Mouse (Mus musculus) c-Kit-negative CD71-positive TER-119-positive erythroid progenitor cells, embryonic 14.5 days (primary cell): ENCODE measurements around the gene Rhot2.

Experiments
- DNase-seq: peaks from one replicate; pipeline ENCODE4 v3.0.0-alpha.2; 2013; ENCODE audit warnings: low read depth, low spot score

The Rhot2 gene

DNA sequence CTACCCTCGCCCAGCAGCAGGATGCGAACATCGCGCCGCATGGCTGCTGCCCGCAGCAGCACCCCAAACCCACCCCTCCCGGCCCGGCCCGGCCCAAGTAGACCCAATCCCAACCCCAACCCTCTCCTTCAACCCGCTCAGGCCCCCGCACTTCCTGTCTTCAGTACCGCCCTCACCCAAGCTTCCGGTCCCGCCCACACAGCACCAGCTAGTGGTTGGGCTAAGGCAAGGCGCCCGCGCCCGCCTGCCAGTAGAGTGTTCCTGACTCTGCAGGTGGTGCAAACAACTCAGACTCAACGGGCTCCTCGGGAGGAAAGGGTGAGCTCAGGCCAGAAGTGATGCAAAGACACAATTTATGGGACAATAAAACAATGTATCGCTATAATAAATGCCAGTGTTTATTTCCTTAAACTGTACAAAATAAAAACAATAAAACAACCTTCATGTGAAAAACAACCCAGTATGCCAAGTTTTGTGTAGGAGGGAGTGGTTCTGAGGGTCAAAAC lies at the start of gene Rhot2:
Rhot2 (minus strand) TSS at position 456 of the 506 bp plus-strand sequence.
- peak; percentile 85 for DNase-seq

DNA sequence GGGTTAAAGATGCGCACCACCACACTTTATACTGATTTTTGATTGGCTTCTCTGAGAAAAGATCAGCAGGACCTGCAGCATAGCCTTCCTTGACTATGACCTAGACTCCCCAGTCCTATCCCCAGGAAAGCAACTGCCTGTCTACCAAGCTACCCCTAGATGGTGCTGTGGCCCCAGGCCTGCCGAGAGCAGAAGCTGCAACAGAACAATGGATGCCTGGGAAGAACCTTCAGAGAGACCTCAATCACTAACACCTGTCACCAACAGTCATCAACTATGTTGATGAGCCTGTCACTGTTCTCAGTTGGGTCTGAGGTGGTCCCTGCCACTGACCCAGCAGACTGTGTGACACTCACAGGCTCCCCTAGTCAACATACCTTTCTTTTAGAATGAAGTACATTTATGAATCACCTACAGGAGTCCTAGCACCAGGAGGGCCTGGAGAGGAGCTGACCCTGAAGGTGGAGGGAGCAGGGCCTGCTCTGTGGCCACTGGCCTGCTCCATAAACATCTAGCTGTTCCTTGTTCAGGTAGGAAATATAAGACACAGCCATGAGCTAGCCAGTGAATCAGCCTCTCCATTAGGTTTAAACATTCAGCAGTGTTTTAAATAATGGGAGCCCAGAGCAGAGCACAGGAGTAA lies 49.4 kb upstream of the Rhot2 start:
- peak; percentile 44 for DNase-seq

- DNase-seq, result no peak
Measured at GRCm38 (mm10) chr17:25888837-25889236, 44.2 kb upstream of the Rhot2 start.

- no peak for DNase-seq
Measured at GRCm38 (mm10) chr17:25887467-25887866, 42.8 kb upstream of the Rhot2 start.

DNA sequence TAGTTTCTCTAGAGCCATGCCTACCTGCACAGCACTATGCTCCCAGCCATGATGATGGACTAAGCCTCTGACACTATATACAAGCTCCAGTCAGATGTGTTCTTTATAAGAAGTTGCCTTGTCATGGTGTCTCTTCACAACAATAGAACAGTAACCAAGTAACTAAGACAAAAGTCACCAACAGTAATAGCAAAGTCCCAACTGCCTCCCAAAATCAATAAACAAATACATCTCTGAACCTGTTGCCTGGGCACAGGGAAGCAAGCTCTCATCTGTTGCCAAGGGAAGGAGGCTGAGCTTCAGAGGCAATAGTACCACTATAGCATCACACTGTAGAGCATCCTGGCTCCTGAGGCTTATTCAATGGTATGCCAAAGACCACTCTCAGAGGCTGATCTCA lies 42.2 kb upstream of the Rhot2 start:
- DNase-seq, result no peak

DNA sequence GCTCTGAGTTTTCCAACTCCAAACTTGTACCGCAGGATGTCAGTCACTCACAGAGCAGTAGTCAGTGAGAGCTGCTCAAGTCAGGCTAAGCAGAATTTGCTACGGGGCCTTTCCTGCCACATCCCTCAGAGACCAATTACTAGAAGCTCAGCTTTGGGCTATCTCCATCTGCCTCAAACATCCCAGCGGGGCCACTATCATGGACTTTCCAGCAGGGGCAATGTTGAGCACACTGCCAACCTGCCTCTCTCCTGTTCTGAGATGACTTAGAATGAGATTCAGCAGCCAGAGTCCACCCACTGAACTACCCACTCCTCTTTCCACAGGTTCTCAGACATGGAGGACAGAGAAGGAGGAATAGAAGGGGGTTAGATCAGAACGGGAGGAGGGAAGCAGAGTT lies 41.0 kb upstream of the Rhot2 start:
- no peak for DNase-seq

DNA sequence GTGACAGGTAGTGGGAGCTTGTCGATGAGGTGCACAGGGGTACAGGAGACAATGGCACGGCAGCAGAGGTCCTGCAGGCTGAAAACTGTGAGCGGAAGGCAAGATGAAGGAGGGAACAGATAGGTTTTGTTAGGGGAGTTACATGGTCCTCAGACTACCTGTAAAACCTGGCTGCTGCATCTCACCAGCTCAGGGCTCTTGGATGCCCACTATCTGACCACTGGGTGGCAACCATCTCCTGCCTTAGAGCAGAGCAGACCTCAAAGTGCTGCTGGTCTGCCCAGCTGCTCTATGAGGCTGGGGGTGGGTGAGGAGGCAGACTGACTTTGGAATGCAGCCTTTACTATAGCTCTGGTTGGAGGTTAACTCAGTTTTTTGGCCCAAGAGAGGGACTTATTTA lies 39.2 kb upstream of the Rhot2 start:
- DNase-seq, result no peak

- no peak for DNase-seq
Measured at GRCm38 (mm10) chr17:25883268-25883667, 38.6 kb upstream of the Rhot2 start.

DNA sequence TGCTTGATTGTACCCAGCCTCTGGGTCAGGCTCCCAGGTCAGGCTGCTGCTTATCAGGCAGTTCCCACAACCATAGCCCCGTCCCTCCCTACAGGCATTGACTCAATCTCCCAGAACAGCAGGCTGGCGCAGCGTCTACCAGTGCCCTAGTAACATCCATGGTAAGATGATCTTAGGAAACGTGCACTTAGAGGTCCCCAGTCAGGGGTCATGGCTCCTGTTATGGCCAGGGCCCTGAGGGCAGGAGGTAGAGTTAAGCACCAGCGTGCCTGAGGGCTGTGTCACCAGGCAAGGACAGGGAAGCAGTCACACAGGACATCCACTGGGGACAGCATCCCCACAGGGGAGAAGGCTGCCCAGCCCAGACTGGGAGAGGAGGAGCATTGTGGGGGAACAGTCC lies 37.7 kb upstream of the Rhot2 start:
- DNase-seq, result no peak

DNA sequence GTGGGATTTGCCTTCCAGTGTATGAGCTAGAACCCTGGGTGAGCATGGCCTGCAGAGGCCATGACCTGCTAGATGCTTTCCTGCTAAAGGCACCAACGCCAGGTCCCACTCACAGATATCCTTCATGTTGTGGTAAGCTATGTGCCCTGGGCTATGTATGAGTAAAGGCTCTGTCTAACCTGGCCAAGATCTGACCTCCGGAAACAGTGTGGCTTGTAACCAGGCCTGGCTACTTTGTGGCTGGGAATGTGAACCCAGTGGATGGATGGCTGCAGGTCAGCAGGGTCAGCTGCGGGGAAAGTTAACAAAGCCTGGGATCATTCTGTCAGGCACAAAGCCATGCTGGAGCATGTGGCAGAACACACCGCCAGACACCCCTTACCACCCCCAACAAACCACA lies 37.0 kb upstream of the Rhot2 start:
- DNase-seq, result no peak

- no peak for DNase-seq
Measured at GRCm38 (mm10) chr17:25880913-25881641, 36.4 kb upstream of the Rhot2 start.

DNA sequence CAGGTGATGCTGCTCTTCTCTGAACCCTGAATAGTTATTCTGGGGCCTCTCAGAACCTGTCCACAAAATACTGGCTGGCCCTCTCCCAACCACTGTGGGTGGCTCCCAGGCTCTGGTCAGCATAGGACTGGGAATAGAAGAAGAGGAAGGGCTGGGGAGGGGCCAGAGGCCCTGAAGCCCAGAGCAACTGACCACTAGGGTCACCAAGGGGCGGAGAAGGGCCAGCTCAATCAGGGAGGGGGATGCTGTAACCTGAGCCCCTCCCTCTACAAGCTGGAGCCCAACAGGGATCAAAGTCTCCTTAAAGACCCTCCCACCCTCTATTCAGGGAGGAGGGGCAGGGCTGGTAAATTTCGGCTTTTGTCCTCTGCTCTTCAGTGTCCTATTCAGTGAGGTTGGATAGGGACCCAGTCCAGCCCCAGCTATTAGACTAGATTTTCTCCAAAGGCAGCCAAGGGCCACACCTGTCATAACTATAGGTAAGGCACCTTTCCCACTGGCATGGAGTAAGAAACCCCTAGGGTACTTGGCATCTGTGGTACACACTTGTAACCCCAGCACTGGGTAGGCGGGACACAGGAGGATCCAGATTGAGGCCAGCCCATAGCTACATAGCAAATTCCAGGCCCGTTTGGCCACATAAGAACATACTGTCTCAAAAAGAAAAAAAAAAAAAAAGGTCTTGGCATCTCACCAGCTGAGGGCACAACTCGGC lies 35.7 kb upstream of the Rhot2 start, which contains the start of gene Wfikkn1:
Wfikkn1 (minus strand) TSS at position 663 of the 715 bp plus-strand sequence.
- DNase-seq, result no peak

- DNase-seq, result no peak
Measured at GRCm38 (mm10) chr17:25879750-25880149, 35.1 kb upstream of the Rhot2 start.

DNA sequence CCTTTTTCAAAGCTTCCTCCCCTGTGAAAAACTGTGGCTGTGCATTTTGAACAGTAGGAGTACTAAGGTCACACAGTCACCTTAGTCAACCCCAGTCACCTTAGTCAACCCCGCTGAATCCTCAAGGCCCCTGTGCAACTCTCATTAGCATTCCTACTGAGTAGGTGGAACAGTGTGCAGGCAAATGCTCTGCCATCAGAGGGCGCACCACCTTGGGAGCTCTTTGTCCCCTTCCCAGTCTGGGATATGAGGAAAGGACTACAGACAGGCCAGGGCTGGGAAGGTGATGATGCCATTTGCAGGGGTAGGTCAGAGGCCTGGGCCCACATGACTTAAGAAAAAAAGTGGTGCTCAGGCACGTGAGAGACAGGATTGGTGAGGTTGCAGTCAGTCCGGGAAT lies 34.6 kb upstream of the Rhot2 start:
- no peak for DNase-seq

DNA sequence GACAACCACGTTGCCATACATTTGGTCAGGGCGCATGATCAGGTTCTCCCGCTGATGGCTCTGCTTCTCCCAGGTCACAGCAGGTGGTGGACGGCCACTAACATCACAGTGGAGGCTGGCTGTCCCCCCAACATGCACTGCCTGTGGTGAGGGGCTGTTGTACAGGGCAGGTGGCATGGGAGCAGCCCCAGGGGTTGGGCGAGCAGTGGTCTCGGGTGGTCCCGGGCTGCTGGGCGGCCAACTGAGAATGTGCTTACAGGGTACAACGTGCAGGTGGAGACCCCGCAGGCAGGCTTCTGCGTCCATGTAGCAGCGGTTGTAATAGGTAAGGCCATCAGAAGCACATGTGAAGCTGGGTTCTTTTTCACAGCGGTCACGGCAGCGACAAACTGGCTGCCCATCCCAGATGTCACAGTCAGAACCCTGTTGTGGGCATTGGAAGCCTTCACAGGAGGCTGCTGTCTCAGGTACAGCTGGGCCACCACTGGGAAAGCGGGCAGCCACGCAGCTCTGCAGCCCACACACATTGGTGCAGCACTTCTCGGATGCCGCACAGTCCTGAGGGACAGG lies 34.0 kb upstream of the Rhot2 start:
- no peak for DNase-seq

GRCm38 (mm10) chr17:25877741-25878610 lies 33.3 kb upstream of the Rhot2 start:
- no peak for DNase-seq

DNA sequence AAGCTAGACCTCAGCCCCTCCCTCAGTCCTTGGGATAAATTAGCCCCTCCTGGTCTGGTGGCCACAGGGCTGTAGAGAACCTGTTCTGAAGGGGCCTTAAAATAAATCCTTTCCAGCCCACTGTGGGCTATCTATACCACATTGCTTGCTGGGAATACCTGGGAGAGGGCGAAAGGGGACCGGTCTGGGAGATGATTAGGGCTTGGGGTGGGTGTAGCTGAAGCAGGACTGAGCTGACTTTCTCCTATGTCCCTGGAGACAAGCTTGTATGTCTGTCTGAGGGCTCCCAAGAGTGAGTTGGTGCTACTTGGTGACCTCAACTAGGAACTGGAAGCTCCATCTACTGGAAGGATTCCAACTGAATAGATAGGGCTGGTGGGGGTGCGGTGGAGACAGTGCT lies 32.4 kb upstream of the Rhot2 start:
- DNase-seq, result no peak

GRCm38 (mm10) chr17:25876347-25876915 lies 31.8 kb upstream of the Rhot2 start:
- no peak for DNase-seq

GRCm38 (mm10) chr17:25875171-25876136 lies 30.8 kb upstream of the Rhot2 start:
- peak; percentile 66 for DNase-seq
